Comparison of ENCODE assay signal across 9 mouse cellular contexts in the genomic region with DNA sequence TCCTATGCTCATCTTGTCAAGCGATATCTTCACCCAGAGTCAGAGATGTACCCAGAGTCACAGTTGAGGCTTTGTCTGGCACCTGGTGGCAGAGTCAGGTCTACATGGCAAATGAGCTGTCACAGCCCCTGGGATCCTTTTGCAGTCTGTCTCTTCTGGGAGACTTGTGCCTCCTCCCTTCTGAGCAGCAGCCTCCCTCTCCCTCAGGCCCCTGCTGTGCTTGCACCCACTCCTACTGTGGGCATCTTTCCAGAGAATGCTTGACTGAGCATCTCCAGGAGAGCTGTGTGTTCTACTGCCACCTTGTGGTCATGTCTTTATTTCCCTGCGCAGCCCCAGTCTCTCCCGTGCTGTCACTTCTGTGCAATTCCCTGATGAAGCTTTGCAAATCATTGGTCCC.
DNase-seq lines count a peak whose midpoint lies in the region; ATAC-seq lines count a peak whose summit lies in the region.
"Had no signal": no experiment of that assay in that cellular context is flagged by ENCODE, and none has a peak within 500 bp of the region (broad histone marks: within the 10 kb centered on the region; RNA-seq: fewer than 3 reads in every experiment).

No protein-coding gene starts in this region.

- H3K4me1 ChIP-seq in embryonic facial prominence, embryonic 10.5 days = no peaks in the 10 kb centered on the region

- no peak overlapping the region for H3K27ac ChIP-seq in embryonic facial prominence, embryonic 10.5 days (replicated peaks)
- H3K27ac ChIP-seq: heart, embryonic 15.5 days had no signal

- H3K27me3 ChIP-seq in embryonic facial prominence, embryonic 10.5 days (replicated peaks; ENCODE audit: low read depth, poor library complexity, severe bottlenecking) = no peaks in the 10 kb centered on the region
- H3K27me3 ChIP-seq: heart, embryonic 15.5 days had no signal

- no peak for ATAC-seq in inflammation-experienced regulatory T-cells, adult 6 months

- 27% methylated on average over 3 of the region's 3 CpGs for WGBS in embryonic facial prominence, embryonic 10.5 days

- no peak overlapping the region for H3K4me3 ChIP-seq in embryonic facial prominence, embryonic 10.5 days
- H3K4me3 ChIP-seq: heart, embryonic 15.5 days had no signal

- intact Hi-C loops in heart, postnatal 10 days (cut with DNase I) = loop anchor here (5.0 kb wide), 1 partner anchor 350 kb away; no protein-coding TSS in a partner anchor

- no peaks in the 10 kb centered on the region for H3K9me3 ChIP-seq in embryonic facial prominence, embryonic 10.5 days
- H3K9me3 ChIP-seq: heart, embryonic 15.5 days had no signal

- DNase-seq in CD4-positive helper T cell, adult 2 months (ENCODE audit: low read depth, low spot score) = peak; percentile 7
- peak; percentile 69 for DNase-seq in adrenal gland, postnatal 10 days
- DNase-seq in embryonic facial prominence, embryonic 10.5 days (ENCODE audit: low spot score) = peak; percentile 53
- peak; percentile 50 to 70 for DNase-seq in heart, postnatal 10 days
- DNase-seq in kidney, postnatal 36 days = peak; percentile 68 to 75
- peak; percentile 10 to 19 for DNase-seq in lung, adult 18-20 months
- peak; percentile 14 for DNase-seq in ovary, postnatal 36 days (ENCODE audit: low spot score)

- no peaks in the 10 kb centered on the region for H3K36me3 ChIP-seq in embryonic facial prominence, embryonic 10.5 days (replicated peaks)
- H3K36me3 ChIP-seq: heart, embryonic 15.5 days had no signal

Comparison
In these comparisons a context has a peak if more than half of its experiments do, and no peak if none do; other contexts are left out.
1. DNase-seq: peak in every context shown above with its lines; median percentile 72 in kidney, postnatal 36 days; 69 in adrenal gland, postnatal 10 days; 60 in heart, postnatal 10 days; 53 in embryonic facial prominence, embryonic 10.5 days; 14 in lung, adult 18-20 months; 14 in ovary, postnatal 36 days; 7 in CD4-positive helper T cell, adult 2 months.